Mouse (Mus musculus) layer of hippocampus, postnatal 10 days (tissue): ENCODE data around the gene Ank3. TPM values are rescaled to one million over a fixed set of nuclear protein-coding genes. Genes with fewer than 3 reads are reported as not detected.

ENCODE experiments used
- DNase-seq, 2 experiments: peaks; one replicate each; pipeline ENCODE4 v3.0.0; 2021; ENCODE audit warnings: low spot score in 2 of 2
- total RNA-seq, 2 experiments: library from RNA; stranded (reverse); gene quantifications; 2 replicates each; pipeline ENCODE4 v1.2.3; 2021

Ank3 gene
- total RNA-seq, 2 experiments from 2014 or later: 457 to 507 TPM

DNA sequence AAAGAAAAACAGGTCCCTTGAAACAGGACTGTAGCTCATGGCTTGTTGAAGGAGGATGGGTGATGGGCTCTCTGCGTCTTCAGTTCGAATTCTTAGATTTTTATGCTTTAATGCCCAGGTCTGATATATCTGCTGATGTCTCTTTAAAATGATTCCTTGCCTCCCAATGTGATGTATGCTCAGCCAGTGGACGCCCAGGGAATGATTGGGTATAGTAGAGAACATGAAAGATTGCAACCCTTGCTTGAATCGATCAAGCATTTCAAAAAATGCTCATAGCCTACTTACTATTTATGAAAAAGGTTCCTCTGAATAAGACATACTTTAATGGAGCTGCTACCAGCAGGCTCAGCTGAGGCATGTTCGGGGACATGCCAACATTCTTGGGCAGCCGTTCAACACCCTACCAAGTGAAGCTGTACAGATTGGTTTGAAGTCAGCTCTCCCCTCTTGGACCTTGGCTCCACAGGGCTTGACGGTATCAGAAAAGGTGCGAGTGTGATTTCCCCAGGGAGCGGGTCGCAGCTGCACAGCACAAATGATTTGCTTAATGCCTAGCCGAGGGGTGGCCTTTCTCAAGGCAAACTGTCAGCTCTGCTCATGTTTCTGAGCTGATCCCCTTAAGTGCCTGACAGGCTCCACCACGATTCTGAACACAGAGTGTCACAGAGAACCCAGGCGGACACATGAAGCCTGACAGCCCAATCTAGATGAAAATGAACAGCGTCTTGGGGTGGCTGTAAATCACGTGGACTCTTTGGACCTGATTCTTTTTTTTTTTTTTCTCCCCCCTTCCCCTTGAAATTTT lies 136.8 kb downstream of the Ank3 start:
- DNase-seq: peak; percentile 47 to 58

DNA sequence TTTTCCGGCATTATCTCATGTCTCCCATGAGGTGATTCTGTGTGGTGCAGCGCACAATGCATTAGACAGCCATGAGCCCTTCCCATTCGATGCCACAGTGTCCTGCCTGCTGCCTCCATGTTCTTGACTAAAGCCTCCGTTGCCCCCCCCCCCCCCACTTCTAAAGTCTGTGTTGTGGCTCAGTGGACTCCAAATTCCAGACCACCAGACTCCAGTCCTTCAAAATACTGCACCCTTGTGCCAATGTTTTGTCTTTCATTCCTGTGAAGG lies 137.3 kb downstream of the Ank3 start:
- DNase-seq: no peak

DNA sequence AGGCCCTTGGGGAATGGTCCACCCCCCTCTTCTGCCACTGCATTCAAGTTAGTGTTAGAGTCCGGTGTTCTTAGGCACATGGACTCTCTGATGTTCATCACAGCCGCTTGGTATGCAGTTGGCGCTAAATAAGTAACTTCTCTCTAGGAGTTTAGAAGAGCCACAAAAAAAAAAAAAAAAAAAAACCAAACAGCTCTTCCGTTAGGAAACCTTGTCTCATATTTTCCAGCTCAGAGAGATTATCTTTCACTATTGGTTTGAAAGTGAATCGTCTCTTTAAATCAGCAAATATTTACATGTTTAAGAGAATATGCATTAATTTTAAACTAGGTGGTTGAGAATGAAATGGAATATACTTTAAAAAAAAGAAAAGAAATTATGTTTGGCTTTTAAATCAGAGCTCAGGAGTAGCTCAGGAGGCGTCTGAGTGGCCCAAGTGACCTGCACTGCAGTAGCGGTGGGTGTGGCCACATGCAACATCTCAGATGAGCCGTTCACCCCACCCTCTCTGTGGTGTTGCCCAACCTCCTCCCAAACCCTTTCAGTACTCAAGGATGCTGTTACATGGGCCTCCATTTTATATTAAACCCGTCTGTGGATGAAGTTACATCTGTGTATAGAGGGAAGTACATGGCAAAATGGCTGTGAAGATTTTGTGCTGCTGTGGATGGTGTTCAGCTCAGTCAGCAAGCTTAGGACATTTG lies 138.0 kb downstream of the Ank3 start:
- peak in 1 of 2 experiments; percentile 17 for DNase-seq

DNA sequence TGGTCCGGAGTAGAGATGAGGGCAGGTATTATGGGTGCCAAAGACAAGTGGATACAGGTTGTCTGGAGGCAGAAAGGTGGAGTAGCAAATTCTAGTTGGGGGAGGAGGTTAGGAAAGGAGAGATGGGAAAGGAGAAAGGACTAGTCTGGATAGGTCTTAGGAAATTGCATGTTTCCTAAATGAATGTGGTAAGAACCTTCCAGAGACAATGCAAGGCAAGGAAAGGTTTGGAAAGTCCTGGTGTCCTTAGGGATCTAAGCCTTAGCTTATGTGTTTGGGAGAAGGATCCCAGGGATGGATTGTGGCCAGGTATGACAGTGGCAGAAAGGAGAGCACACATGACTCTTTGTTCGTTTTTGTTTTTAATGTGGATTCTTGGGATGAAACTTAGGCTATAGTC lies 139.7 kb downstream of the Ank3 start:
- DNase-seq: no peak

DNA sequence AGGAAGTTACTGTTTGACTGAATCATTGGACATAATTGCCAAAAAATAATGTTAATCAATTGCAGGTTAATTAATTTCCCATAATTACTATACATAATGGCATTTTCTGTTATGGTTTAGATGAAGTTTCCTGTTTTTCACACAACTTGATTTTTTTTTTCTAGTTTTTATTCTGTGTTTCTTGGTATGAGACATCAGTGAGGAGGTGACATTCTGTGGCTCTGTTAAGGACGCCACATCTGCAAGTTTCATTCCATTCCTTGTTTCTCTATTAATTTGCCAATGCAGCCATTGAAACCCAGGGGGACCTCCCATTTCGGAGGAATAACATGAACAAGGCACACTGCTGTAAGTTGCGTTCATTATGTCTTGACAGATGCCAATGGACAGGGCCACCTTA lies 143.9 kb downstream of the Ank3 start:
- no peak for DNase-seq

DNA sequence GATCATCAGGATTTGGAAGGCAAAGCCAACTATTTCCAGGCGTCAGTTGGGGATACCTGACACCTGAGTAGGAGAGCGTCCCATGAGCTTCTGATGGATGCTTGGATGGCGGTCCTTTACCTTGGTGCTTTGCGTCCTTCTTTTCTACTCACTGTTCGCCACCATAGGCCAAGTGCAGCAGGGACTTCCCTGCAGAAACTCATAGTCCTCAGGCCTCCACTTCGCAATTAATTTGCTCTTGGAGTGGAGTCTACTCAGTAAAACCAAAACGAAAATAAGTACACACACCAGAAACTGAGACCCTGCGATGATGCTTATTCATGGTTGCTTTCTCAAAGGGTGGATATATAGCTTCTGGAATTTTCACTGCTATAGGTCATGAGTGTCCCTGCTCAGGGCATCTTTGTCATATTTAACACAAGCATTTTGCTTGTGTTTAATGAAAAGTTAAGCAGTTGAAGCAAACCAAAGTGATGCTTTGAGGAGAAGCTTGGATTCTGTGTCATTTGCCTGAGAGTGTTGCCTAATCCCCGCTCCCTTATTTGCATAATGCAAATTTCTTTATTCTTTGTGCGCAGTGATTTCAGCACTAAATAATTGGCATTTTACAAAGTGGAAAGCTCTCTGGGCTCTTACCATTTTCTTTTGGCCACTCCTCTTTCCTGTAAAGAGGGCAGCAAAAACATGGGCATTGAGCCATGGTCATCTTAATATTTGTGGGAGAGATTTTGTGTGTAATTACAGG lies 145.5 kb downstream of the Ank3 start:
- no peak for DNase-seq

DNA sequence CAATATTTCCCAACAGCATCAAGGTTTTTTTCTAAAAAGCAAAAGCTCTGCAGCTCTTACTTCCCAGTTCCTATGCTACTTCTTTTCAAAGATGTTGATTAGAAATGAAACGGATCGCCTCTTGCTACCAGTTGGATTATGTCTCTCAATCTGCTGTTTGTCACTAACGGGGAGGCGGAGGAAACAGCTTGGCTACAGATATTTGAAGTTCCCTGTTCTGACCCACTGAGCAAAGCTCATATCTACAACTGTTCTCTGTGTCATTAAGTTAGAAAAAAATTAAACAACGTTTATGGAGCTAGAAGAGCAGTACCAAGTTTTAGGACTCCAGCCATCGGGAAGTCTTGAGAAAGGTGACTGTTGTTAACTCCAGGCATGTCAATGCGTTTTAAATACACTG lies 146.1 kb downstream of the Ank3 start:
- no peak for DNase-seq

DNA sequence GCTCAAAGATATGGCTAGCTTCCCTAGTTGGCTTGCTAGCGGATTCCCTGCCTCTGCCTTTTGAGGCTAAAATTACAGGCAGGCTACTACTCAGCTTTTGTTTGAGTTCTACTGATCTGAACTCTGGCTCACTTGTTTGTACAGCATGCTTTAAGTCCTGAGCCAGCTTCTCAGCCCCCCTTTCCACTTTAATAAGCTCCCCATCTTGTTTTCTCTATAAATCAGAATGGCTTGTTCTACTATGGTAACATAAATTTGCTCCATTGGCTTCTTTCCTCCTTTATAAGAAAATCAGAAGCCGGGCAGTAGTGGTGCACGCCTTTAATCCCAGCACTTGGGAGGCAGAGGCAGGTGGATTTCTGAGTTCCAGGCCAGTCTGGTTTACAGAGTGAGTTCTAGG lies 147.4 kb downstream of the Ank3 start:
- DNase-seq: no peak

DNA sequence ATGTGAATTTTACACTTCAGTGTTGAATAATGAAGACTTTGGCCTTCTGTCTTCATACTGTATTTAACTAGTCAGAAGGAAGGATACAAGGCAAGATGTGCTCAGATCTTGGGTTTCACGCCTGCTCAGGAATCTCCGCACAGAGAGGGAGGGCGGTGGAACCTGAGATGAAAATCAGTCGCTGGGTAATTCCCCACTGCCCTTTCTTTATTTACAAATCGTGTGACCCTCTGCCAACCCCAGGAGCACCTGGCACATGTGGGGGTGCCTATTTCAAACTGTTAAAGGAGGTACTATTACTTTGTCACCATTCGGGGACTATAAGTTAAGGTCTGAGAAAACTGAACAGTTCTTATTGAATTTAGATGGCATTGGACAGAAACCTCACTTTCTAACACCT lies 148.1 kb downstream of the Ank3 start:
- no peak for DNase-seq

DNA sequence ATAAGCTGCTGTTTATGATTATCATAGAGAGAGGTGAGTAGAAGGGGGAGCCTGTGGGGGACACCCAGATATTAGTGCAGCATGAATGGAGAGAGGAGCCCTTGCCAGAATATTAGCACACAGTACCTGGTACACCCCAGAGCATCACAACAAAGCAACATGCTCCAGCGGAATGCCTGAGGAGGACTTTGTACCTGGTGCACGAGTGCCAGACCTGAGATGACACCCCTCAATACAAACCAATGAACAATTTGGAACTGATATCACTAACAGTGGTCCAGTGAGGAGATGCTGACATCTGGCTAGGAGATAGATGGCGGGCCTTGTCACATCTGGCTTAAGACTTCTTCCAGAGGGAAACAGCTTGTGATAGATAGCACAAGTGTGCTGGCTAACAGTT lies 150.2 kb downstream of the Ank3 start:
- no peak for DNase-seq

DNA sequence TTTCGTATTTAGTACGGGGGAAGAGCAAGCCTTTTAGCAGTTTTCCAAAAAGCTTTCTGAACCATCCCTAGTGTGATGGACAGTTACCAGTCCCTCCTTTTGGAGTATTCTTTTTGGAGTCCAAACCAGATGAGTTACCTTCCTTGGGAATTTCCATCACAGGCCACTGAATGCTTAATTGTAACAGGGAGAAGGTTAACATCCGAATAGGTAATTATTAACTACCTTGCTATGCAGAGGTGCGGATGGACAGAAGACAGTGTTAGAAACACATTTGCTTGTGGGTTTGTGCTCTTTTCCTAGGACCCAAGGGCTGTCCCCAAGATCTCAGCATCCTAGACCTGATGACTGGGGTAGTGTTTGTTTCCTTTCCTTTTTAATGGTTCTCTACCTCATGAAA lies 150.6 kb downstream of the Ank3 start:
- DNase-seq: no peak

DNA sequence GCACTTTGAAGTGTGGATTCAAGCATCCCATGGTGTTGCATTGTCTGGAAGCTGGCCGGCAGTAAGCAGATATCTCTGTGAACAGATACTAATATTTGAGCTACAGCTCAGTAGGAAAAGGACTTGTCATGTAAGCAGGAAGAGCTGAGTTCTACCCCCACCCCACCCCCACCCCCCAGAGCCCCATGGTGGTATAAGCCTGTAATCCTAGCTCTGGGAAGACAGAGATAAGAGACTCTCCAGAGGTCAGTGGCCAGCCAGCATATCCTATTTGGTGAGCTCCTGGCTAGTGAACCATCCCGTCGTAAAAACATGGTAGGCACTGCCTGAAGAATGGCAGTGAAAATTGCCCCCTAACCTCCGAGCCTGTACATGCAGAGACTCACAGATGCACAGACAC lies 152.3 kb downstream of the Ank3 start:
- DNase-seq: no peak

DNA sequence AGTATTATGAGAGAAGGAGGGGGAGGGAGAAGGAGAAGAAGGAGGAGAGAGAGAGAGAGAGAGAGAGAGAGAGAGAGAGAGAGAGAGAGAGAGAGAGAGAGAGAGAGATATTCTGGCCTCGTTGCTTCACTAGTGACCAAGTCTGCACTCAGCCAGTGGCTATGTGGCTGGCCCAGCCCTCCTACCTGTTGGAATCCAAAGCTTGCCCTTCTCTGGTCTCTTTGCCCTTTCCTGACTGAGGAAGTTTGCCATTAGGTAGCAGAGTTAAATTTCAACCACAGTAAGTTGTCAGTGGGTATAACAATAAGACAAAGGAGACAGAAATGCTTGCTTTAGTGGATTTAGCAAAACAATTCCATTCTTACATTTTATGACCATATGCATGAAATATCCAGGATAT lies 154.5 kb downstream of the Ank3 start:
- no peak for DNase-seq

DNA sequence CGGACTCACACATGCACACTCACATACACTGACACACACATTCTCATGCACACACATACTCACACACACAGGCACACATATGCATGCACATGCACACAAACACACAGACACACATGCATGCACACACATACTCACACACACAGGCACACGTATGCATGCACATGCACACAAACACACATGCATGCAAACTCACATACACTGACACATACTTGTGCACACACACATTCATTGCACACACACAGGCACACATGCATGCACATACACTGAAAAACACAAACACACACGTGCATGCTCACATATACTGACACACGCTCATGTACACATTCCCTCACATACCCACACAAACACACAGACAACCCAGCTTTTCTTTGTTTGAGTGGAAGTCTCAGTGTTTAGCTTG lies 157.0 kb downstream of the Ank3 start:
- DNase-seq: no peak

DNA sequence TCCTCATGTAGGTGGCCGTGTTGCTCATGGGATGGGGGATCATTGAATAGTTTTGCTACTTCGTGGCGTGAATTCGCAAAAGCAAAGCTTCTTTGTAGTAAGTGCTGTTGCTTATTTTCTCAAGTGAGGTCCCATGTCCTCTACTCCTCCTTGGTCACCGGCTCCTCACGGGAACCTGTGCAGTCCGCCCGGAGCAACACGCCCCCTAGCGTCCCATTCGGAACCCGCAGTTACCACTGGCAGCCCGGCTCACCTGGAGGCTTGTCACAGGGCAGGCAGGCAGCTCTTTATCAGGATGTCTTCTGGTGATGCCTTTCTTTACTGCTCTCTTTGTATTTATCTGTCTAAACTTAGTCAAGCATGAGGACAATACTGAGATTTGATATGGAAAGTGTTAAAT lies 157.7 kb downstream of the Ank3 start:
- peak in 1 of 2 experiments; percentile 63 for DNase-seq

DNA sequence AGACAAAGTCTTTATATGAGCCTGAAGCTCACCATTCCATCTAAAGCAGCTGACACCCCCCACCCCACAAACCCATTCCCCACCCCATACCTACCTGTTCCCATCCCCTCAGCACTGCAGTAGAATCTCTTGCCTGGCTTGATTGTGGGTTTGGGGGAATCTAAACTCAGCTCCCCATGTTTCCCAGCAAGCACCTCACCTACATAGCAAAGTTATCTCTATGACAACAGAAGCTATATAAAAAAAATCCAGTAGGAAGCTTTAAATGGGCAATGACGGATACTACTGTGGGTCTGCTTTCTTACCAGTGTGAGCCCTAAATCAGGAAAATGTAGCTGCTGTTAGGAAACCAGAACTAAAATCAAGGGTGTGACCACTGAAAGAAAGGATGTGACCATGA lies 161.7 kb downstream of the Ank3 start:
- DNase-seq: no peak

DNA sequence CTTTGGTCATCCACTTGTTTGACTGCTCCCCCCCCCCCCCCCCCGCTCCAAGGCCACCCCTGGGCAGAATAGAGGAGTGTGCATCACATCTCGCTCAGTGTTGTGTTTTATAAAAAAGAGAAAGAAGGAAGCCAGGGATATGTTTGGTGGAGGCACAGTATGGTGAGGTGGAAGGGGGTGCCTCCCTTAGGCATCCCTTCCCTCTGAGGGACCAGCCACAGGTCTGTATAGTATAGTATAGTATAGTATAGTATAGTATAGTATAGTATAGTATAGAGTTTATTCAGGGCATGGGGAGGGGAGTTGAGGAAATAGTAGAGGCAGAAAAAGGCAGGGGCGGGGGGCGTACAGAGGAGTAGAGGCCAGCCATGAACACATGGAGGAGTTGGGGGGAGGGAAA lies 164.4 kb downstream of the Ank3 start:
- no peak for DNase-seq

DNA sequence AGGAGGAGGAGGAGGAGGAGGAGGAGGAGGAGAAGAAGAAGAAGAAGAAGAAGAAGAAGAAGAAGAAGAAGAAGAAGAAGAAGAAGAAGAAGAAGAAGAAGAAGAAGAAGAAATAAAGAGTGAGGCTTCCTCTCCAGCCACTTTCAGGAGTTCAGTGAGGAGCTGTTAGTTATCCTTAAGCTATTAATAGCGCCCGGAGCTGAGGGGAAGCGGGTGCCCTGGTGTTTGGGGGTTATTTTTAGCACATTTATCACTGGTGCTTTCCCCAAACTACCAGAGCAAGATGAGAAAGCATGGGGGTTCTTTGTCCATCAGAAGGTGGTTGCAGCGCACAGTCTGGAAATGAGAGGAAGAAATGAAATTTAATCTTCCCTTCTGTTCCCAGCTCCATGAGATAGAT lies 166.5 kb downstream of the Ank3 start:
- DNase-seq: no peak

DNA sequence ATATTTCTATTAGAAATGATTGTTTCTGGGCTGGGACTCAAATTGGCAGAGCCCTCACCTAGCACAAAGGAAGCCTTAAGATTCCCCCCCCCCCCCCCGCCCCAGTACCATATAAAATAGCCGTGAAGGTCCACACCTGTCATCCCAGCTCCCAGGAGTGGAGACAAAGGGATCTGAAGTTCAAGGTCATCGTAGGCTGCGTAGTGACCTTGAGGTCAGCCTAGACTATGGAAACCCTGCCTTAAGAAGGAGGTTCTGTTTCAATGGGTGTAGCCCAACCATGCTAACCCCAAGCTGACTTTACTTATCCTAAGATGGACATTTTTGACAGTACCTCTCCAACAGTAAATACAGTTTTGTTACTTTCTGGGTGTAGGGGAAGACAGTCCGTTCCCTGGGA lies 170.4 kb downstream of the Ank3 start:
- no peak for DNase-seq

DNA sequence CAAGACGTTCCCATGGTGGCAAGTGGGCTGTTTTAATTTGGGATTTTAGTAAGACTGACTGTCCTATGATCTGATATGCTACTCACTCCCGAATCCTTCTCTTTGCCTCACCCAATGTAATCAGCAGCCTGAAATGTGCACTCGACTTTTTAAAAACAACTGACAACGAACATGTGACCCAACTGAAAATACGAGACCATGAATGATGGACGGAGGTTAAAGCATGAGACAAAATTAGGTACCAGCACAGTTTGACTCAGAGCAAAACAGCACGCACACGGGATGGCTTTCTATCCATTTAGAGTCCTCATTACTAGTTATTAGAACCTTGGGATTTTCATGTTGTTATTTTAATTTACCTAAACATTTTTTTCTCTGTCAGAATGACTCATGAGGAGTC lies 171.2 kb downstream of the Ank3 start:
- DNase-seq: no peak

DNA sequence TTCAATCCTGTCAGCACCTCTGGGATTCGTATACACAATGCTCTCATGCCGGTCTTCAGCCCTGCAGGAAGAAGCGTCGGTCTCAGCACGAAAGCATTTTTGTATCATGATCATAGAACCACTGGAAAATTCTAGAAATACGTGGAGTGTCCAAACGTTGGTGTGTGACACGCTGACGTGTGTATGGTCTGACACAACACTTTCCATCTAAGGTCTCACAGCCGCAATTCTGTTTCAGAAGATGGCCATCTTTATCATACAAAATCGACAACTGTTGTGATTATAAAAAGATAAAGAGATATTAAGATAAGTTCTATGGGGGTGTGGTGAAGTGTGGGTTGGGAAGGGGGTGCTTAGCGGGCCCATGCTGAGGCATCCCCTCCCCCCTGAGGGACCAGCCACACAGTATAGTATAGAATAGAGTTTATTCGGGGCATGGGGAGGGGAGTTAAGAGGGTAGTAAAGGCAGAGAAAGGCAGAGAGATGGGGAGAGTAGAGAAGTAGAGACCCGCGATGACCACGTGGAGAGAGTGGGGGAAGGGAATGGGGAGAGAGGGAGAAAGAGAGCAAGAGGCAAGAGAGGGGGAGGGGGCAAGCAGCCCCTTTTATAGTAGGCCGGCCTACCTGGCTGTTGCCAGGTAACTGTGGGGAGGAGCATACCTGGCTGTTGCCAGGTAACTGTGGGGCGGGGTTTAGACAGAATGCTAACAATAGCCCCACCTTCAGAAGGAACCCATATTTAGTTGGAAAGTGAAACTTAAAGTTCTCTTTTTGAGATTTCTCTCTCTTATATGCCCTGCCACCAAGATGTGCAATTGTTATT lies 172.1 kb downstream of the Ank3 start:
- no peak for DNase-seq

DNA sequence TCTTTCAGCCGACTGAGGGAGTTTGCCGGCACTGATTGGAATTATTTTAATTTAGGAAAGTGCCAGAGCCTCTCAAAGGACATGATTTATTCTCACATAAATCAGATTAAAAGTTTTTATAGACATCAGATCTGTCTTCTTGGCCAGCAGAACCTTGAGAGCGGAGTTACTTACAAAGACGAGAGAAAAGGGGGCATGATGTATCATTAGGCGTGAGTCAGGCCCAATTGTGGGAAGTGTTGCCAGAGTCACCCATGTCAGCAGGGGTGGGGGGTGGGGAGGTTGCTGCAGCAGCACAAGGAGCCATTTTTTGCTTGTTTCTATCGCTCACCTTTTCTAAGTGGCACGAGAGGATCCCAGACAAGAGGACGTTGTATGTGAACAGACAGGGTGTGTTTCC lies 172.8 kb downstream of the Ank3 start:
- DNase-seq: no peak
